Mouse (Mus musculus): ENCODE results near the gene Pi4kb.
"Not testable (repeated sequence)": the region's sequence is repeated elsewhere in the genome, so short reads cannot be mapped to it uniquely, and the experiment has no call there.

Gene Pi4kb

DNA sequence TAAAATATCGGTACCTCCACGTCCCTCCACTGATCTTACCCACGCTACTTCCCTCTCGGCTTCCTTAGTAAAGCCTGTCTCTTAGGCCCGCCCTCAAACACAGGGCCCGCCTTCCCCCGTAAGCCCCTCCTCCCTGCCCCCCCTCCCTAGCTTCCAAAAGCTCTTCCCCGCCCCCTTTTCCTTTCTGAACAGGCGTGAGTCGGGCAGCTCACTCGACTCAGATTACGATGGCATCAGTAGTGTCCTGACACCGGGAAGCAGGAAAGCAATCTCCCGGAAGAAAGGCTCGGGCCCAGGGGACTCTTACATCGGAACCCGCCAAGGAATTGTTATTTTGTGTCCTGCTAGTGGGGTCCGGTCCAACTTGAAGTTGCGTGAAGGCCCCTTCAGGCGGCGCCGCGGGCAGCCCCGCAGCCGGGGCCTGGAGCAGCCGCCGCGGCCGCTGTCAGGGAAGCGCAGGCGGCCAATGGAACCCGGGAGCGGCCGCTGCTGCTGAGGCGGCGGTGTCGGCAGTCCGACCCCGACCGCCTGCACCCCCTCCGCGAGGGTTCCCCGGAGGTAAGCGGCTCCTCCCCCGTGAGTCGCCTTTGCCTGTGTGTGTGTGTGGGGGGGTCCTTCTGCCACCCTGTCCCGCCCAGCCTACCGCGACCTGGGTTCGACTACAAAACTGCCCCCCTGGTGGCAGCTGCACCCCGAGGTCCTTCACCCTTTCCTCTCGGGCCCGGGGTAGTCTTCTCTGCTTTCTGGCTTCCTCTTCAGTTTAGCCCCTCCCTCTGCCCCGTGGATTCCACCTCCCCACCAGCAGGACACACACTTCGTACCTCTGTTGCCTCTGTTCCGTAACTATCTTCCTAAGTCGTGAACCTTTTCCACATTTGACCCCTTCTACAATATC is at the start of gene Pi4kb:
TSS of gene Pi4kb (plus strand) at position 204 of the 895 bp plus-strand sequence.
- Histone ChIP-seq H3K27me3 (ENCODE audit: control insufficient read depth, insufficient read depth, low read length, poor library complexity, severe bottlenecking) (no peaks in the 10 kb centered on the region), H3K36me3 (ENCODE audit: control insufficient read depth, insufficient read depth, low read length, poor library complexity, severe bottlenecking) (no peaks in the 10 kb centered on the region)
- peak; percentile 95 for DNase-seq (ENCODE audit: low read depth, low spot score)

GRCm38 (mm10) chr3:94926301-94926736 is 48.2 kb upstream of the Pi4kb start:
- H3K27me3 ChIP-seq (ENCODE audit: control insufficient read depth, insufficient read depth, low read length, poor library complexity, severe bottlenecking); DNase-seq (ENCODE audit: low read depth, low spot score): not testable (repeated sequence)

DNA sequence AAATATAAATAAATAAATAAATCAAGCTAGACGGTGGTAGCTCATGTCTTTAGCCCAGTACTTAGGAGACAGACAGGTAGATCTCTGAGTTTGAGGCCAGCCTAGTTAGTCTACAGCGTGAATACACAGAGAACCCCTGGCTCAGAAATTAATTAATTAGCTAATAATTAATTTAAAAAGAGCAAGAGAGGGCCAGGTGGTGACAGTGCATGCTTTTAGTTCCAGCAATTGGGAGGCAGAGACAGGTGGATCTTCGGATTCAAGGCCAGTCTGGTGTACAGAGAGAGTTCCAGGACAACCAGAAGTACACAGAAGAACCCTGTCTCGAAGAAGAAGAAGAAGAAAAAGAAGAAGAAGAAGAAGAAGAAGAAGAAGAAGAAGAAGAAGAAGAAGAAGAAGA is 45.6 kb upstream of the Pi4kb start:
- not testable (repeated sequence) for H3K36me3 ChIP-seq (ENCODE audit: control insufficient read depth, insufficient read depth, low read length, poor library complexity, severe bottlenecking); H3K27me3 ChIP-seq (ENCODE audit: control insufficient read depth, insufficient read depth, low read length, poor library complexity, severe bottlenecking); DNase-seq (ENCODE audit: low read depth, low spot score)

More at GRCm38 (mm10) chr3:94926301-94926736, 48.2 kb upstream of the Pi4kb start:
- H3K36me3 ChIP-seq (ENCODE audit: control insufficient read depth, insufficient read depth, low read length, poor library complexity, severe bottlenecking): not testable (repeated sequence)

- H3K27me3 ChIP-seq (ENCODE audit: control insufficient read depth, insufficient read depth, low read length, poor library complexity, severe bottlenecking); H3K36me3 ChIP-seq (ENCODE audit: control insufficient read depth, insufficient read depth, low read length, poor library complexity, severe bottlenecking); DNase-seq (ENCODE audit: low read depth, low spot score): not testable (repeated sequence)
These were observed 43.9 kb upstream of the Pi4kb start for GRCm38 (mm10) chr3:94930386-94931266.

GRCm38 (mm10) chr3:94931427-94932082 is 43.0 kb upstream of the Pi4kb start:
- DNase-seq (ENCODE audit: low read depth, low spot score); H3K27me3 ChIP-seq (ENCODE audit: control insufficient read depth, insufficient read depth, low read length, poor library complexity, severe bottlenecking); H3K36me3 ChIP-seq (ENCODE audit: control insufficient read depth, insufficient read depth, low read length, poor library complexity, severe bottlenecking): not testable (repeated sequence)

- not testable (repeated sequence) for DNase-seq (ENCODE audit: low read depth, low spot score); H3K27me3 ChIP-seq (ENCODE audit: control insufficient read depth, insufficient read depth, low read length, poor library complexity, severe bottlenecking); H3K36me3 ChIP-seq (ENCODE audit: control insufficient read depth, insufficient read depth, low read length, poor library complexity, severe bottlenecking)
These were observed 42.3 kb upstream of the Pi4kb start for GRCm38 (mm10) chr3:94932279-94932678.

GRCm38 (mm10) chr3:94932809-94933564 is 41.5 kb upstream of the Pi4kb start, which contains the start of gene Selenbp1:
Gene Selenbp1, plus strand, starts transcription at chr3:94933056.
- DNase-seq (ENCODE audit: low read depth, low spot score): no peak
- no peaks in the 10 kb centered on the region for H3K36me3 ChIP-seq (ENCODE audit: control insufficient read depth, insufficient read depth, low read length, poor library complexity, severe bottlenecking)
- H3K27me3 ChIP-seq (ENCODE audit: control insufficient read depth, insufficient read depth, low read length, poor library complexity, severe bottlenecking): no peaks in the 10 kb centered on the region

- H3K36me3 ChIP-seq (ENCODE audit: control insufficient read depth, insufficient read depth, low read length, poor library complexity, severe bottlenecking); DNase-seq (ENCODE audit: low read depth, low spot score); H3K27me3 ChIP-seq (ENCODE audit: control insufficient read depth, insufficient read depth, low read length, poor library complexity, severe bottlenecking): not testable (repeated sequence)
These were observed 40.9 kb upstream of the Pi4kb start for GRCm38 (mm10) chr3:94933604-94934003.

- DNase-seq (ENCODE audit: low read depth, low spot score); H3K36me3 ChIP-seq (ENCODE audit: control insufficient read depth, insufficient read depth, low read length, poor library complexity, severe bottlenecking); H3K27me3 ChIP-seq (ENCODE audit: control insufficient read depth, insufficient read depth, low read length, poor library complexity, severe bottlenecking): not testable (repeated sequence)
These were observed 40.0 kb upstream of the Pi4kb start for GRCm38 (mm10) chr3:94934564-94934963.

DNA sequence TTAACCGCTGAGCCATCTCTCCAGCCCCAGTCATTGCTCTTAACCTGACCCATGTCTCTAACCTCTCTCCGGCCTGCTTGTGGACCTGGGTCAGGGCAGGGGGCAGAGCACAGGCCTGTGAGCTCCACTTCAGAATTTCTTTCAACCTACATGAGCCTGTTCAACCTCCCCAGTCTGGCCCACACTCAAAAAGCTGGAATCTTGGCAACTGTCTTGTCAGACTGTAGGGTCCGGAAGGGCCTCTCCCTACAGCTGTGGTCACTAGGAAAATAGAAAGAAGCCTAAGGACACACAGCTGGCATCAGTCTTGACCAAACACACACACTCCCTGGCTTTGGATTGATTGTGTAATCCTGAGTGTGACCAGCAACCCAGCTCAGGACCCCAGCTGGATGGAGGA is 39.2 kb upstream of the Pi4kb start:
- not testable (repeated sequence) for H3K27me3 ChIP-seq (ENCODE audit: control insufficient read depth, insufficient read depth, low read length, poor library complexity, severe bottlenecking); DNase-seq (ENCODE audit: low read depth, low spot score); H3K36me3 ChIP-seq (ENCODE audit: control insufficient read depth, insufficient read depth, low read length, poor library complexity, severe bottlenecking)

GRCm38 (mm10) chr3:94936147-94936546 is 38.4 kb upstream of the Pi4kb start:
- H3K36me3 ChIP-seq (ENCODE audit: control insufficient read depth, insufficient read depth, low read length, poor library complexity, severe bottlenecking); H3K27me3 ChIP-seq (ENCODE audit: control insufficient read depth, insufficient read depth, low read length, poor library complexity, severe bottlenecking); DNase-seq (ENCODE audit: low read depth, low spot score): not testable (repeated sequence)

DNA sequence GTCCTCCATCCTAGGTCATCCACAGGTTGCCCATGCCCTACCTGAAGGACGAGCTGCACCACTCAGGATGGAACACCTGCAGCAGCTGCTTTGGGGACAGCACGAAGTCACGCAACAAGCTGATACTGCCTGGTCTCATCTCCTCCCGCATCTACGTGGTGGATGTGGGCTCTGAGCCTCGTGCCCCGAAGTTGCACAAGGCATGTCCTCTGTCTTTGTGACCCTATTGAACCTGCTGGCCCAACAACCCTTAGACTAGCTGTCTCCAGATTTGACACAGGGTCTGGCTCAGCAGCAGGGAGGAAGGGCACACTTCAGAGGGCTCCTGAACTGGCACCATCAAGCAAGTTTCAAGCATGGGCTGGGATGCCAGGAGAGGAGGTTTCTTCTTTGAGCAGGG is 37.3 kb upstream of the Pi4kb start:
- DNase-seq (ENCODE audit: low read depth, low spot score); H3K27me3 ChIP-seq (ENCODE audit: control insufficient read depth, insufficient read depth, low read length, poor library complexity, severe bottlenecking); H3K36me3 ChIP-seq (ENCODE audit: control insufficient read depth, insufficient read depth, low read length, poor library complexity, severe bottlenecking): not testable (repeated sequence)

DNA sequence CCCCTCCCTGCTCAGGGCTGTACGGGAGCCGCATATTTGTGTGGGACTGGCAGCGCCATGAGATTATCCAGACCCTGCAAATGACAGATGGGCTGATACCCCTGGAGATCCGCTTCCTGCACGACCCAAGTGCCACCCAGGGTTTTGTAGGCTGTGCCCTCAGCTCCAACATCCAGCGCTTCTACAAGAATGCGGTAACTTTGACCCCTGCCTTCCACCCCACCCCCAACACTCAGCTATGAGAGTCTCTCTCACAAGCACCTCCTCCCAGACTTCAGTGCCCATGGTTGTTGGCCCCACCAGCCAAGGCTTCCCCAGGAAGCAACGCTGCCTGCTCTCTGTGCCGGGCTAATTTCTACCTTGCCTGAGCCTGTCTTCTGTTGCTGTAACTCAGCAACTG is 34.5 kb upstream of the Pi4kb start:
- not testable (repeated sequence) for H3K27me3 ChIP-seq (ENCODE audit: control insufficient read depth, insufficient read depth, low read length, poor library complexity, severe bottlenecking); DNase-seq (ENCODE audit: low read depth, low spot score); H3K36me3 ChIP-seq (ENCODE audit: control insufficient read depth, insufficient read depth, low read length, poor library complexity, severe bottlenecking)
